Mouse (Mus musculus): ENCODE data around the gene Pitx3. TPM values are rescaled to one million over a fixed set of nuclear protein-coding genes. Genes with fewer than 3 reads are reported as not detected.
"Not testable (repeated sequence)": the region's sequence is repeated elsewhere in the genome, so short reads cannot be mapped to it uniquely, and the experiment has no call there.

The Pitx3 gene
- polyA plus RNA-seq, 1 experiment from 2014 or later, result 0.43 TPM

DNA sequence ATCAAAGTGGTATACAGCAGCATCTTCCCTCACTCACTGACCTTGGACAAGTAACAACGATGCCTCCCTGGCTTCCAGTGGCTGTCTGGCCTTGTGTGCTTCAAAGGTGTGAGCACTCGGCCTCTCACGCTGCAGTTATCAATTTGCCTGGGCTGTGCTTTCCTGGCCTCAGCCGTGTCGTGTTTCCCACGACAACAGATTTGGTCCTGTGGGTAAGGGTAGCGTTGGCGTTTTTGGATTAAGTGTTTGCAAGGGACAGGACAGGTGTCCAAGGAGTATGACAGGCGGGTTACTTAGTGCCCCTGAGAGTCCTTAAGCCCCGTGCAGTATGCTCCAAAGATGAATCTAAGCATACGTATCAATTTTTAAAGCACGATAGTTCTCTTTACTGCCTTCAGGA, 965 bp upstream of the Pitx3 start:
- H3K27me3 ChIP-seq (ENCODE audit: low read depth, poor library complexity, severe bottlenecking), result peaks cover 70% of the 10 kb centered on the region

DNA sequence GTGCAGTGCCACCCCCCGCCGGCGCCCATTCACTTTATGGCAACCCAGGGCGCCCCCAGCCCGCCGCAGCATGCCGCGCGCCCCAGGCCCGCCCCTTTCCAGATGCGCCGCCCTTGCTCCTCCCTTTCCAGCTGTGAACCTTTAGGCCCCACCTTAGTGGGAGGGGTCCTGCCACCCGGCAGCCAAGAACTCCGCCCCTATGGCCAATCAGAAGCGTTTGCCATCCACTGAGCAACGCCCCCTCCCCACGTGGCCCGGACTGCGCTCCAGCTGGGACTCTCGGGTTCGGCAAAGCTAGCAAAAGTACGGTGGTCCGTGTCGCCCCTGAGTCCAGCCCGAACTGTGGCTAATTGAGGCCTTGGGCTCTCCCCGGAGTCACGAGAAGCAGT, 240 bp upstream of the Pitx3 start:
- no peaks in the 10 kb centered on the region for H3K36me3 ChIP-seq
- peak overlapping the region; percentile 67 for H3K4me3 ChIP-seq
- peak; percentile 89 for DNase-seq (ENCODE audit: low spot score)
- under 1% methylated on average over 27 of the region's 27 CpGs for WGBS
- no peak overlapping the region for H3K27ac ChIP-seq (replicated peaks)
- H3K27me3 ChIP-seq (ENCODE audit: low read depth, poor library complexity, severe bottlenecking), result peaks cover 78% of the 10 kb centered on the region
- peaks cover 38% of the 10 kb centered on the region for H3K4me1 ChIP-seq
- no peaks in the 10 kb centered on the region for H3K9me3 ChIP-seq (replicated peaks)

More for the DNA sequence above, 965 bp upstream of the Pitx3 start:
- Histone ChIP-seq H3K9me3 (replicated peaks) (no peaks in the 10 kb centered on the region), H3K4me3 (peak overlapping the region; percentile 67; the same call in 1 of the 2 replicates), H3K4me1 (peaks cover 45% of the 10 kb centered on the region), H3K36me3 (no peaks in the 10 kb centered on the region), H3K27ac (replicated peaks) (no peak overlapping the region)
- WGBS, result 24% methylated on average over 12 of the region's 12 CpGs
- no peak for DNase-seq (ENCODE audit: low spot score)

DNA sequence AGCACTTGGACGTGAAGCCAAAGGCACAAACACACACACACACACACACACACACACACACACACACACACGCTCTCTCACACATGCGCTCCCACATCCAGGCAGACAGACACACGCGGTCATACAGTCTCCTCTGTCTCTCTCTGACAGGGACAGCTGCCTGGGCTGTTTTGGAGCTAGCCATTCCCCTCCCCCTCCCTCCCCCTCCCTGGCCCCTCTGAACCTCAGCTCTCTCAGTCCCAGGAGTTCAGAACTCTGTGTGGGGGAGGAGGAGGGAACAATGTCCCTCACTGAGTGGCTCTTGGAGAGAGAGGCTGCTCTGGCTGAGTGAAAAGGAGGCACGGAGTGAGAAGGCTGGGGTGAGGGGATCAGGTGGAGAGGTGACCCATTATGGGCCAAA, 7.0 kb downstream of the Pitx3 start:
- Histone ChIP-seq H3K4me1 (peaks cover 34% of the 10 kb centered on the region), H3K27ac (replicated peaks) (peak overlapping the region; percentile 6; the same call in 1 of the 2 replicates), H3K9me3 (replicated peaks) (no peaks in the 10 kb centered on the region), H3K4me3 (peak overlapping the region; percentile 20; the same call in 1 of the 2 replicates), H3K27me3 (ENCODE audit: low read depth, poor library complexity, severe bottlenecking) (peaks cover 100% of the 10 kb centered on the region), H3K36me3 (no peaks in the 10 kb centered on the region)
- DNase-seq (ENCODE audit: low spot score), result peak; percentile 45
- 18% methylated on average over 6 of the region's 6 CpGs for WGBS

- H3K4me1 ChIP-seq, result peaks cover 41% of the 10 kb centered on the region
- no peak for DNase-seq (ENCODE audit: low spot score)
- peak overlapping the region; percentile 6; the same call in 1 of the 2 replicates for H3K27ac ChIP-seq (replicated peaks)
- peaks cover 100% of the 10 kb centered on the region for H3K27me3 ChIP-seq (ENCODE audit: low read depth, poor library complexity, severe bottlenecking)
- WGBS, result 48% methylated on average over 2 of the region's 2 CpGs
- H3K36me3 ChIP-seq, result no peaks in the 10 kb centered on the region
- no peaks in the 10 kb centered on the region for H3K9me3 ChIP-seq (replicated peaks)
- H3K4me3 ChIP-seq, result no peak overlapping the region
Observed at GRCm38 (mm10) chr19:46140324-46140723, 7.8 kb downstream of the Pitx3 start.

DNA sequence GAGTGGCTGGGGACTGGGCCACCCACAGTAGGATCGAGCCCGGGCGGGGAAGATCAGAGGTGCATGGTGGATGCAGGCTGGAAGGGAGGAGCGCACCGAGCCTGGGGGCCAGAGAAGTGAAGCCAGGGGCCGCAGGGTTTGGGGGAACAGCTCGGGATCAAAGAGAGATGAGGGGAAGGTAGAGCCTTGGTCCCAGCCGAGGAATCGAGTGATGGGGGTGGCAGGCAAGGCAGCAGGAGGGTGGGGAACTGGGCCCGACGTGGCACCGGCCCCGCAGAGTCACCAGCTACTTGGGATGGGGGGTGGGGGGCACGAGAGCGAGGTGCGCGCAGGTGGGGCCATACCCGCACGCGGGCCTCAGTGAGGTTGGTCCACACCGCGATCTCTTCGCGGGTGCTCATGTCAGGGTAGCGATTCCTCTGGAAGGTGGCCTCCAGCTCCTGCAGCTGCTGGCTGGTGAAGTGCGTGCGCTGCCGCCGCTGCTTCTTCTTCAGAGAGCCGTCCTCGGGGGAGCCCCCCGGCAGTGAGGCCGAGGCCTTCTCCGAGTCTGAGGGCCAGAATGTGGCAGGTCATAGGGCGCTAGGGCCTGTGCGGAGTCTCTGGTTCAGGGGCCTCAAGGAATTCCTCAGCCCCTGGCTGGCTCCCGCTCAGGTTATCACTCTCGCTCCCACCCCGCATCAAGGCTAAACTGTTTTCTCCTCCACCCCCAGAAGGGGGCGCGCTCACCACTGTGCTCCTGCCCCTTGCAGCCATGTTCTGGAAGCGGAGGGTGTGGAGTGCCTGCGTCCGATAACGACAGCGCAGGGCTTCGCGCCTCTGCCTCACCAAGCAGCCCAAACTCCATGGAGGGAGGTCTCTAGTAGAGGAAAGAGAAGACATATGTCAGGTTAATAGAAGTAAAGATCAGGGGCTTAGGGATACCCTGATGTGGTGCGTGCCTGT, 11.2 kb downstream of the Pitx3 start:
- no peaks in the 10 kb centered on the region for H3K9me3 ChIP-seq (replicated peaks)
- no peaks in the 10 kb centered on the region for H3K36me3 ChIP-seq
- peaks cover 47% of the 10 kb centered on the region for H3K4me1 ChIP-seq
- peak; percentile 79 for DNase-seq (ENCODE audit: low spot score)
- peak overlapping the region; percentile 64; the same call in 1 of the 2 replicates for H3K27ac ChIP-seq (replicated peaks)
- WGBS, result 3% methylated on average over 49 of the region's 49 CpGs
- H3K27me3 ChIP-seq (ENCODE audit: low read depth, poor library complexity, severe bottlenecking), result peaks cover 100% of the 10 kb centered on the region
- H3K4me3 ChIP-seq, result peak overlapping the region; percentile 74

- no peaks in the 10 kb centered on the region for H3K9me3 ChIP-seq (replicated peaks)
- peak overlapping the region; percentile 74 for H3K4me3 ChIP-seq
- H3K27ac ChIP-seq (replicated peaks), result peak overlapping the region; percentile 64
- under 1% methylated on average over 79 of the region's 79 CpGs for WGBS
- peaks cover 100% of the 10 kb centered on the region for H3K27me3 ChIP-seq (ENCODE audit: low read depth, poor library complexity, severe bottlenecking)
- peak; percentile 75 for DNase-seq (ENCODE audit: low spot score)
- peaks cover 46% of the 10 kb centered on the region for H3K4me1 ChIP-seq
- no peaks in the 10 kb centered on the region for H3K36me3 ChIP-seq
Observed at GRCm38 (mm10) chr19:46135789-46136638, 12.1 kb downstream of the Pitx3 start.

- H3K36me3 ChIP-seq, result no peaks in the 10 kb centered on the region
- DNase-seq (ENCODE audit: low spot score), result peak; percentile 89
- H3K27me3 ChIP-seq (ENCODE audit: low read depth, poor library complexity, severe bottlenecking), result peaks cover 100% of the 10 kb centered on the region
- H3K27ac ChIP-seq (replicated peaks), result no peak overlapping the region
- WGBS, result under 1% methylated on average over 12 of the region's 12 CpGs
- H3K9me3 ChIP-seq (replicated peaks), result no peaks in the 10 kb centered on the region
- H3K4me1 ChIP-seq, result peaks cover 39% of the 10 kb centered on the region
- H3K4me3 ChIP-seq, result peak overlapping the region; percentile 74
Observed at GRCm38 (mm10) chr19:46135297-46135696, 12.8 kb downstream of the Pitx3 start.

- Histone ChIP-seq H3K4me1 (peaks cover 36% of the 10 kb centered on the region), H3K36me3 (no peaks in the 10 kb centered on the region), H3K27ac (replicated peaks) (no peak overlapping the region), H3K9me3 (replicated peaks) (no peaks in the 10 kb centered on the region), H3K4me3 (no peak overlapping the region), H3K27me3 (ENCODE audit: low read depth, poor library complexity, severe bottlenecking) (peaks cover 76% of the 10 kb centered on the region)
- 50% methylated on average over 6 of the region's 6 CpGs for WGBS
- no peak for DNase-seq (ENCODE audit: low spot score)
Observed at GRCm38 (mm10) chr19:46132577-46132976, 15.5 kb downstream of the Pitx3 start.

DNA sequence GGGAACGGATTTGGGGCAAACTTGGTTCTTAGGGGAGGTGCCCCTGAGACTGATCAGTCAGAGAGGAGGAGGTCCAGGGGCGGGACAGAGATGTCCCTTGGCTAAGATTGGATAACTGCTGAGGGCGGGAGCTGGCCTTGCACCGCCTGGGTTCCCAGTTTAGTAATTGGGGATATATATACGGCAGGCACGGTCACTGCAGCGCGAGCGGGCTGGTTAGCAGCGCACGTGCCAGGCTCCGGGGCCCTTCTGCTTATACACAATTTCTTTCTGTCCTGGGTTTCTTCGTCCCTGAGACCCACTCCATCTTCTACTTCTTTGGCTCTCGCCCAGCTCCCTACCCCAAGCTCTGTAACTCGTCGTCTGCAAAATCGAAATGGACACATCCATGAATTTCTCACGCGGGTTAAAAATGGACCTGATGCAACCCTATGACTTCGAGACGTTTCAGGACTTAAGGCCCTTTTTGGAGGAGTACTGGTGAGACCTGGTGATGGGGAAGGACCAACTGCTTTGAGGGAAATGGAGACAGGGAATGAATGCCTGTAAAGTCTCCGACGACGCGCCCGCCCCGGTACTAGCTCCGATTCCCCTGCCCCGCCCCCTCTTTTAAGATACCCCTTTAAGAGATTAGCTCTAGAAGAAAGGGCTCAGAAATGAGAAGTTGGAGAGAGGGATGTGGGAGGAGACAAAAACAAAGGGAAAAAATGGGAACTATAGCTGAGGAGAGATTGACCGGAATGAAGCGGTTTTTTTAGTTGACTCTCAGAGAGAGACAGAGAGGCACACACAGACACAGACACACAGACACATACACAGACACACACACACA, 16.2 kb downstream of the Pitx3 start, which contains the start of gene Elovl3:
TSS of gene Elovl3 (plus strand) at position 204 of the 832 bp plus-strand sequence.
- under 1% methylated on average over 31 of the region's 31 CpGs for WGBS
- peaks cover 31% of the 10 kb centered on the region for H3K4me1 ChIP-seq
- no peaks in the 10 kb centered on the region for H3K36me3 ChIP-seq
- peak within 1 kb of the TSS; percentile 42 for H3K4me3 ChIP-seq
- peaks cover 69% of the 10 kb centered on the region for H3K27me3 ChIP-seq (ENCODE audit: low read depth, poor library complexity, severe bottlenecking)
- DNase-seq (ENCODE audit: low spot score), result peak; percentile 30
- H3K27ac ChIP-seq (replicated peaks), result no peak within 1 kb of the TSS
- H3K9me3 ChIP-seq (replicated peaks), result no peaks in the 10 kb centered on the region

DNA sequence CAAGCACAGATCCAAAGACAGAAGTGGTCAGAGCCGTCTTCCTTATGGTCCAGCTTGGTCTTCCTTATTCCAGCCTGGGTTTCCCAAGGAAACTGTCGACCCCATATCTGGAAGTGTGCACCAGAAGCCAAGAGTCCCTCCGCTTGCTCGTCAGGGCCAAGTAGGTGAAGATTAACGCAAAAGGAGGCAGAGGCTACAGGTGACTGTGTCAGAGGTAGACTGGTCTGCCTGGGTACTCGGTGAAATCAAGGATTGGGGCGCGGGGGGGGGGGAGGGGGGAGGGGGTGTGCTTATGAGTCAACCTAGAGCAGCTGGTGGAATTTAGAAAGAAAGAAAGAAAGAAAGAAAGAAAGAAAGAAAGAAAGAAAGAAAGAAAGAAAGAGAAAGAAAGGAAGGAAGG, 16.8 kb downstream of the Pitx3 start:
- Histone ChIP-seq H3K4me1 (peaks cover 25% of the 10 kb centered on the region), H3K27me3 (ENCODE audit: low read depth, poor library complexity, severe bottlenecking) (peaks cover 67% of the 10 kb centered on the region), H3K4me3 (peak overlapping the region; percentile 42), H3K9me3 (replicated peaks) (no peaks in the 10 kb centered on the region), H3K27ac (replicated peaks) (no peak overlapping the region), H3K36me3 (no peaks in the 10 kb centered on the region)
- 11% methylated on average over 6 of the region's 8 CpGs for WGBS
- no peak for DNase-seq (ENCODE audit: low spot score)

GRCm38 (mm10) chr19:46129737-46130136, 18.4 kb downstream of the Pitx3 start:
- H3K36me3 ChIP-seq; H3K4me3 ChIP-seq; DNase-seq (ENCODE audit: low spot score); H3K27ac ChIP-seq (replicated peaks); H3K9me3 ChIP-seq (replicated peaks): not testable (repeated sequence)
- Histone ChIP-seq H3K4me1 (peaks cover 13% of the 10 kb centered on the region), H3K27me3 (ENCODE audit: low read depth, poor library complexity, severe bottlenecking) (peaks cover 53% of the 10 kb centered on the region)
- WGBS, result 81% methylated on average over 6 of the region's 6 CpGs

DNA sequence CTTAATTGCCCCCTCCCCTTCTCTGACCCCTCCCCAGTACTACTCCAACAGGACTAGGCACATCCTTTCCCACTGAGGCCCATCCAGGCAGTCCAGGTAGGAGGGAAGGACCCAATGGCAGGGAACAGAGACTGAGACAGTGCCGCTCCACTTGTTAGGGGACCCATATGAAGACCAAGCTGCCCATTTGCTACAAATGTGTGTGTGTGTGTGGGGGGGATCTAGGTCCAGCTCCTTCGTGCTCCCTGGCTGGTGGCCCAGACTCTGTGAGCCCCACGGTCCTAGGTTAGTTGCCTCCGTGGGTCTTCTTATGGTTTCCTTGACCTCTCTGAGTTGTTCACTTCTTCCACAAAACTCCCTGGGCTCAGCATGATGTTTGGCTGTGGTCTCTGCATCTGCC, 21.8 kb downstream of the Pitx3 start:
- DNase-seq (ENCODE audit: low spot score), result no peak
- Histone ChIP-seq H3K9me3 (replicated peaks) (no peaks in the 10 kb centered on the region), H3K4me1 (peaks cover under 1% of the 10 kb centered on the region), H3K36me3 (no peaks in the 10 kb centered on the region), H3K4me3 (no peak overlapping the region), H3K27ac (replicated peaks) (no peak overlapping the region), H3K27me3 (ENCODE audit: low read depth, poor library complexity, severe bottlenecking) (peaks cover 18% of the 10 kb centered on the region)
- 69% methylated on average over 4 of the region's 4 CpGs for WGBS
